Mouse (Mus musculus) heart, embryonic 13.5 days (tissue): ENCODE measurements around the gene Rapgef6. TPM values are rescaled to one million over a fixed set of nuclear protein-coding genes. Genes with fewer than 3 reads are reported as not detected.
A peak's percentile ranks its signal among the peaks of the same experiment; 100 is the strongest.

Source experiments
- ATAC-seq: fragments of 200-750 bp; cut with Nextera tagmentation; 2 replicates; pipeline ENCODE4 v1.8.0; 2017; ENCODE audit warnings: moderate TSS enrichment; ENCODE audit not compliant: insufficient number of reproducible peaks, low FRiP score, low TSS enrichment; ENCODE audit errors: extremely low read depth
- H3K27ac ChIP-seq: fragments of 300-500 bp; sonication (generic); replicated peaks from 2 replicates; pipeline ENCODE4 v1.5.1; 2015; ENCODE audit warnings: moderate library complexity, mild to moderate bottlenecking, inconsistent platforms
- H3K27me3 ChIP-seq: fragments of 300-500 bp; sonication (generic); replicated peaks from 2 replicates; pipeline ENCODE4 v1.6.1; 2015; ENCODE audit warnings: mild to moderate bottlenecking, inconsistent platforms
- H3K36me3 ChIP-seq: fragments of 300-500 bp; sonication (generic); 2 replicates; pipeline ENCODE4 v1.6.1; 2015; ENCODE audit warnings: mild to moderate bottlenecking, inconsistent platforms
- H3K4me1 ChIP-seq: fragments of 300-500 bp; sonication (generic); 2 replicates; pipeline ENCODE4 v1.6.1; 2015; ENCODE audit warnings: inconsistent platforms
- H3K4me2 ChIP-seq: fragments of 300-500 bp; sonication (generic); 2 replicates; pipeline ENCODE4 v1.6.1; 2015; ENCODE audit warnings: inconsistent platforms, mild to moderate bottlenecking, moderate library complexity
- H3K4me3 ChIP-seq: fragments of 300-500 bp; sonication (generic); 2 replicates; pipeline ENCODE4 v1.5.1; 2015; ENCODE audit warnings: moderate library complexity, mild to moderate bottlenecking, inconsistent platforms
- H3K9ac ChIP-seq: fragments of 300-500 bp; sonication (generic); 2 replicates; pipeline ENCODE4 v1.6.1; 2015; ENCODE audit warnings: inconsistent platforms, mild to moderate bottlenecking, moderate library complexity
- H3K9me3 ChIP-seq: fragments of 300-500 bp; sonication (generic); 2 replicates; pipeline ENCODE4 v1.6.1; 2016; ENCODE audit warnings: inconsistent platforms
- WGBS: fragments of 180-500 bp; shearing (Covaris S2); methylation state at CpG from one replicate; pipeline ENCODE4 v1.1.7; 2015; ENCODE audit warnings: mixed read lengths; 5-methylcytosine and 5-hydroxymethylcytosine counted together
- polyA plus RNA-seq: library from polyadenylated mRNA; unstranded; fragments of >200 nt; fragmentation: Nextera tagmentation; extraction: Ambion mirVana; gene quantifications from 2 replicates; pipeline ENCODE4 v1.2.1, GENCODE M21; 2015

The Rapgef6 gene
- polyA plus RNA-seq, 1 experiment from 2014 or later = 24.0 TPM

DNA sequence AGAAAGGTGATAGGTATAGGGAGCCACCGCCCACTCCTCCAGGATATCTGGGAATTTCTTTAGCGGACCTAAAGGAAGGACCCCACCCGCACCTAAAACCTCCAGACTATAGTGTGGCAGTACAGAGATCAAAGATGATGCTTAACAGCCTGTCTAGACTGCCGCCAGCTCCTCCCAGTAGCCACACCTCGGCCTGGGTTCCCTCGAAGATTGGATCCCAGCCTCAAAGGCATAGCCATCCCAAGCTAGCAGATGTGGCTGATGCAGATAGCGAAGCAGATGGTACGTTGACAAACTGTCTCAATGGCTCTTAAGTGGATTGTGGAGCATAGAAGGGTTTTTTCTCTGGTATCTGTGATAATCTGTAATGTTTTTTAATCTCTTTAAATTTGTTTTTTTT, 171.6 kb downstream of the Rapgef6 start:
- H3K4me2 ChIP-seq = no peak overlapping the region
- no peaks in the 10 kb centered on the region for H3K4me1 ChIP-seq
- no peak for ATAC-seq
- 80% methylated on average over 8 of the region's 8 CpGs for WGBS
- no peak overlapping the region for H3K27ac ChIP-seq
- no peaks in the 10 kb centered on the region for H3K9me3 ChIP-seq
- peaks cover 79% of the 10 kb centered on the region for H3K36me3 ChIP-seq
- no peaks in the 10 kb centered on the region for H3K27me3 ChIP-seq
- no peak overlapping the region for H3K4me3 ChIP-seq
- H3K9ac ChIP-seq = no peak overlapping the region

DNA sequence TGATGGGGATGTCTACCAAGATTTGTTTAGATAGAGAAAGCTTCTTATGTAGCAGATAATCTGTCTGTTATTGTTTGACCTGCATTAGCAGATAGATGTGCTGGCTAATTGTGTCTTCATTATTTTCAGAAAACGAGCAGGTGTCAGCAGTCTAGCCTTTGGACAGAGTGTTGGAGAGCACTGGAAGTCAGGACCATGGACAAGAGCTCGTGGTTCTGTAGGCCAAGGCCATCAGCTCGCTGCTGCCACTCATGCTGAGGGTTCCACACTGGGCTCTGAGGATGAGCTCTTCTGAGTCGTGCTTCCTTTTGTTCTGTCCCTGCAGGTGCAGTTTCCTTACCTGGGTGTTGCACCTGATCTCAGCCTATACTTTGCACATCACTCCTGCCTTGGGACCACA, 173.3 kb downstream of the Rapgef6 start:
- WGBS = 50% methylated on average over 4 of the region's 4 CpGs
- Histone ChIP-seq H3K36me3 (peaks cover 78% of the 10 kb centered on the region), H3K9ac (no peak overlapping the region), H3K4me3 (no peak overlapping the region), H3K4me2 (no peak overlapping the region), H3K27ac (no peak overlapping the region), H3K9me3 (no peaks in the 10 kb centered on the region), H3K4me1 (no peaks in the 10 kb centered on the region), H3K27me3 (no peaks in the 10 kb centered on the region)
- ATAC-seq = no peak

DNA sequence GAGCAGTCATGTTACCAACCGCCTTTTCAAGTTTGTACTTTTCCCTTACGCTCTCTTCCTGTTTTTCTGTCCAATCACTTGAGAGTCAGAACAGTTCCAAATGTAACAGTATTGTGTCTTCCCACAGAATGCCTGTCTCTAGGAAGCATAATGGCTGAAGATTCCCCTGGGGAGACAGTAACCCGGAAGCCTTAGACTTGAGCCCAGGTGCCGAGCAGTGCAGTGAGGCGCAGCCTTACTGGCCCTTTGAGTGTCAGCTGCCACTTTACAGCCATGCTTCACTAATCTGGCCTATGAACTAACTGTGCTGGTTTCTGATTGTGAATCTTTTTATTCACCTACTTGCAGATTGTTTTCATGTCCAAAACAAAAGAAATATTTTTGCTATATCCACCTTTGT, 175.0 kb downstream of the Rapgef6 start:
- Histone ChIP-seq H3K27me3 (no peaks in the 10 kb centered on the region), H3K9me3 (no peaks in the 10 kb centered on the region), H3K27ac (no peak overlapping the region), H3K36me3 (peaks cover 65% of the 10 kb centered on the region), H3K4me3 (no peak overlapping the region), H3K9ac (no peak overlapping the region), H3K4me1 (no peaks in the 10 kb centered on the region), H3K4me2 (no peak overlapping the region)
- no peak for ATAC-seq
- WGBS = 88% methylated on average over 5 of the region's 5 CpGs

DNA sequence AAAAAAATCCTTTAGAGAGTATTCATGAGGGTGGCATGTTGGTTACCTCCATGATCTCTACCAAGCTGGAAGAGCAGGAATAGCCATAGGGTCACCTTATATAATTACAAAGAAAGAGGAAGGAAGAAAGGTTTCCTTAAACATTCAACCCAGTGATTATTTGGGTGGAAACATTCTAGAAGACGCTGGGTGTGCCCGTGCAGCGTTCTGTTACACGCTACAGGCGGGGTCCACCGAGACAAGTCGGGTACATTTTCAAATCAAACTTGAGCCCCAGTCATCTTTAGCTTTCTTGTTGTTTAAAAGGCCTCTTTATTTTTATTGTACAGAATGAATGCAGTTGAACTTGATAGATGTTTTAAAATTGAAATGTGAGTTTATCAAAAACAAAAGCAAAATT, 176.0 kb downstream of the Rapgef6 start:
- Histone ChIP-seq H3K4me2 (no peak overlapping the region), H3K9me3 (no peaks in the 10 kb centered on the region), H3K4me3 (no peak overlapping the region), H3K27me3 (no peaks in the 10 kb centered on the region), H3K27ac (no peak overlapping the region), H3K9ac (no peak overlapping the region), H3K36me3 (peaks cover 60% of the 10 kb centered on the region), H3K4me1 (no peaks in the 10 kb centered on the region)
- 89% methylated on average over 7 of the region's 7 CpGs for WGBS
- no peak for ATAC-seq

DNA sequence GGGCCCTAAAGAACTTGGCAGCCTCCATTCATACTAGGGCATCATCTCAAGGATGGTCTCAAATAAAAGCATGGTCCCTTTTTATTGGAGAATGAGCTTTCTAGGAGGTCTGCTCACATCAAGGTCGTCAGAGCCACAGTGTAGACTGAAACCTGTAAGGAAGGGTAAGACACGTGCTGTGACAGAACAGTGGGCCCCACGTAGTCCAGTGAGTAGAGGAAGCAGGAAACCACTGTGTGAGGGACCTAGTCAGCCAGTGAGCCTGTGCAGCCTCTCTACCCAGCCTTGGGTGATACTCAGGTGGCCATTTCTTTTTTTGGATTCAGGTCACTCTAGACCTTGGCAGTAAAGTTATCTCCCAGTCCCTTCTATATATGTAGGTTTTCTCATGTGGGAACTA, 177.3 kb downstream of the Rapgef6 start:
- ATAC-seq = no peak
- Histone ChIP-seq H3K36me3 (peaks cover 47% of the 10 kb centered on the region), H3K27ac (no peak overlapping the region), H3K4me3 (no peak overlapping the region), H3K4me2 (no peak overlapping the region), H3K27me3 (no peaks in the 10 kb centered on the region), H3K9ac (no peak overlapping the region), H3K9me3 (no peaks in the 10 kb centered on the region), H3K4me1 (no peaks in the 10 kb centered on the region)
- 73% methylated on average over 3 of the region's 3 CpGs for WGBS

DNA sequence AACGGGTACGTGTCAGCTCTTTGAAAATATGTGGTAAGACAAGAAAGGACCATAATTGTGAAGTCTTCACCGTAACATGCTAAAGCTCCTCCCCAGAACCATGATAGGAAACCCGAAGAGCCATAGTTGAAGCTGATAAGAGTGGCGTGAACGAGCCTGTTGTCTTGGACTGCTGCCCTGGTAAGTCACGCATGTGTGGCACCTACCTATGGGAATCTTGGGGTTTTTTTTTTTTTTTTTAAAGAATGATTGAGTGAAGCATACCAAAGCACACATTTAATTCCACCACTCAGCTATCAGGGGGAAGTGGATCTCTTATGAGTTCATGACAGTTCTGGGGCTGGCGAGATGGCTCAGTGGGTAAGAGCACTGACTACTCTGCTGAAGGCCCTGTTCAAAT, 179.2 kb downstream of the Rapgef6 start:
- H3K36me3 ChIP-seq = peaks cover 29% of the 10 kb centered on the region
- no peak overlapping the region for H3K4me3 ChIP-seq
- no peaks in the 10 kb centered on the region for H3K9me3 ChIP-seq
- no peaks in the 10 kb centered on the region for H3K4me1 ChIP-seq
- H3K4me2 ChIP-seq = no peak overlapping the region
- 75% methylated on average over 8 of the region's 8 CpGs for WGBS
- no peak for ATAC-seq
- no peaks in the 10 kb centered on the region for H3K27me3 ChIP-seq
- no peak overlapping the region for H3K9ac ChIP-seq
- no peak overlapping the region for H3K27ac ChIP-seq

DNA sequence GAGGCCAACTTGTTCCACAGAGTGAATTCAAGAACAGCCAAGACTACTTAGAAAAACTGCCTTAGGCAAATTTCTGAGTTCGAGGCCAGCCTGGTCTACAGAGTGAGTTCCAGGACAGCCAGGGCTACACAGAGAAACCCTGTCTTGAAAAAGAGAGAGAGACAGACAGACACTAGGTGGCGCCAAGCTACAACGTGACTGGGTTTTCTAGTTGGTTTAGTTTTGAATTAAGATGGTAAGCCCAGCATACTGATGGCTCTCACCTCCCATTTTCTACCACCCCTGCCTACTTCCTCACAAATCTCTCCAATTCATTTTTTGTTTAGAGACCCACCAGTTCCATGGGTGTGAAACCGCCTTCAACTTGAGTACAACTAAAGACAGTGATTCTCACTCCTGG, 180.7 kb downstream of the Rapgef6 start:
- 25% methylated on average over 4 of the region's 4 CpGs for WGBS

DNA sequence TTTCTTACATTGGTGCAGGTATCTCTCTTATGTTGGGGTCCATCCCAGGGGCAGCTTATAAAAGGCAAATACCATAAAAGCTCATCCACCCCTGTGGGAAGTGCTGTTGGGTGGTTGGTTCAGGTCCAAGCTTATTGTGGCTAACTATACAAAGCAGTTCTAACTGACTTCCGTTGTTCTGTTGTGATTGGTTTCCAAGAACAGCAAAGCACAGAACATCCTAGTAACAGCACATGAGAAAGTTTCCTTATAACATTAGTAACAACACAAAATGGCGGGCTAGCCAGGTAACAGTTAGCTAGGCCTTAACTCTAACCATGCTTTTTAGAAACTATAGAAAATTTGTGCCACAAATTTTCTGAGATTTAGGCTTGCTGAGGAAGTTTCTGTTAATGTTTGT, 185.5 kb downstream of the Rapgef6 start:
- no peaks in the 10 kb centered on the region for H3K9me3 ChIP-seq
- H3K4me3 ChIP-seq = no peak overlapping the region
- WGBS = 81% methylated on average over 2 of the region's 2 CpGs
- H3K4me1 ChIP-seq = peaks cover 11% of the 10 kb centered on the region
- 0 out of 2 replicates have a peak, but pooled peaks cover 2% of the 10 kb centered on the region for H3K36me3 ChIP-seq
- H3K27ac ChIP-seq = no peak overlapping the region
- no peak overlapping the region for H3K4me2 ChIP-seq
- ATAC-seq = no peak
- H3K9ac ChIP-seq = no peak overlapping the region
- H3K27me3 ChIP-seq = no peaks in the 10 kb centered on the region

More for the DNA sequence above, 180.7 kb downstream of the Rapgef6 start:
- Histone ChIP-seq H3K4me1 (no peaks in the 10 kb centered on the region), H3K4me3 (no peak overlapping the region), H3K9me3 (no peaks in the 10 kb centered on the region), H3K9ac (no peak overlapping the region), H3K27ac (no peak overlapping the region), H3K27me3 (no peaks in the 10 kb centered on the region), H3K36me3 (peaks cover 17% of the 10 kb centered on the region), H3K4me2 (no peak overlapping the region)
- ATAC-seq = no peak

DNA sequence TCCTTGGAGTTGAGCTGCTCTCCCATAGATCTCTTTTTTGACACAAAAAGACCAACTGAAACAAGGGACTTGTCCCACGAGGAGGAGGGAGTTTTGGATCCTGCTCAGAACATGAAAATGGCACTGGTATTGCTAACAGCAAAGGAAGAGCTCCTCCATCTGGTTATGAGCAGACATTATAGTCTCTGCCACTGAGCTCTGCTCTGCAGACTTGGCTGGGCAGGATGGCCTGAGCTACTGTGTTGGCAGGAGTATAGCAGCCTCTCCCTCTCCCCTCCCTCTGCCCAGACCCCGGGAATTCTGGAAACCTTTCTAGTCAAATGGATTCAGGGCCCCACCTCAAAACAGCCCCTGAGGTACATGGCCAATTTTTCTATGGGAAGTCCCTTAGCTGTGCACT, 187.0 kb downstream of the Rapgef6 start:
- H3K9ac ChIP-seq = no peak overlapping the region
- WGBS = 53% methylated on average over 2 of the region's 2 CpGs
- H3K4me1 ChIP-seq = peaks cover 11% of the 10 kb centered on the region
- H3K27ac ChIP-seq = no peak overlapping the region
- H3K9me3 ChIP-seq = no peaks in the 10 kb centered on the region
- ATAC-seq = no peak
- H3K27me3 ChIP-seq = no peaks in the 10 kb centered on the region
- peaks cover 7% of the 10 kb centered on the region for H3K36me3 ChIP-seq
- no peak overlapping the region for H3K4me3 ChIP-seq
- no peak overlapping the region for H3K4me2 ChIP-seq

DNA sequence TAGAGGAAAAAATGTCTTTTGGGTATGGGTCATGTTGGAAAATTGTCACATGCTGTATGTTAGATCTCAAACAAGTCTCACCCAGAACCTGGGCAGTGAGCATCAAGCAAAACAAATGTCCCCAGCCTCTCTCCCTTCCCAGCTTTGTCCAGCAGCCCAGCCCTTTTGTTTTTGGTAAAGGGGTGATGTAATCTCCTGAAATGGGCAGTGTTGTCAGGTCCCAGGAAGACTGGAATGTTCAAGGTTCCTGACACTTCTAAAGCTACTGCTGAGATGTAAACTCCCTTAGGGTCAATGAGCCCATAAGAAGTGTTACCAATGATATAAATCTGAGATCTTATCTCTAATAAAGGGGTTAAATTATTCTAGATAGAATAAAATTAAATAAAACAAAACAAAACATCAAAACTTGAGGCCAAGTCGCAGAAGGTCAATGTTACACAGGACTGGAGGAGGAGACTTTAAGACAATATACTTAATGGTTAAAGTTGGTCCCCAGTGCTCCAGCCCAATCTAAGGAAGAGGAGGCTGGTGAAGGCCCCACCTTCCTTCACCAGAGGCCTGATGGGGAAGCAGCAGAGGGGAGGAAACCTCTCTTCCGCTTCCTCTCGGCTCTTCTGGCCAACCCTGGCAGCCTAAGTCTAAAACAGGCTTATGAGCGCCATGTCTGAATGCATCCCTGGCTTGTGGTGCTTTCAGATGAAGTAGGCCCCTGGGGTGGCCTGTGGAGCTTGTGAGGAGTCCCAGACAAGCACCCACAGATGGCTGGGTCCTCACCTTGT, 188.1 kb downstream of the Rapgef6 start:
- no peaks in the 10 kb centered on the region for H3K27me3 ChIP-seq
- H3K36me3 ChIP-seq = peaks cover 17% of the 10 kb centered on the region
- WGBS = 84% methylated on average over 4 of the region's 4 CpGs
- no peak overlapping the region for H3K4me3 ChIP-seq
- H3K9me3 ChIP-seq = peaks cover 6% of the 10 kb centered on the region; the same call in 1 of the 2 replicates
- peaks cover 11% of the 10 kb centered on the region for H3K4me1 ChIP-seq
- H3K4me2 ChIP-seq = no peak overlapping the region
- H3K27ac ChIP-seq = peak overlapping the region; percentile 24; the same call in 1 of the 2 replicates
- no peak overlapping the region for H3K9ac ChIP-seq
- ATAC-seq = no peak

DNA sequence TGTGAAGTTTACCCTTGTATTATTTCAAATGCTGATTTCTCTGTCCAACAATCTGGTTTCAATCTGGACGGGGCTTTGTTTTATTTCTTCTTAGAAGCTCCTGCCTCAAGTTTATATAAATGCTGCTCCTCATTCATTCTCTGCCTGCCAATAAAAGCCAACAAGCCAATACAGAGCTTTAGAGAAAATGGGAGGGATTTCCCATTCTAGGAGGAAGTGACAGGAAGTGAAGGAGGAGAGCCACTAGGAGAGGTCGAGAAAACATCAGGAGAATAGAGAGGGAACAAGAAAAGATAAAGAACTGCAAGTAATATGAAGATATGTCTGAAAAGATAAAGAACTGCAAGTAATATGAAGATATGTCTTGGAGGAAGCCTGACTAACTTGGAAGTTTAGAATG, 190.2 kb downstream of the Rapgef6 start:
- H3K27ac ChIP-seq = no peak overlapping the region
- no peak overlapping the region for H3K4me3 ChIP-seq
- no peak for ATAC-seq
- peaks cover 11% of the 10 kb centered on the region for H3K4me1 ChIP-seq
- H3K4me2 ChIP-seq = no peak overlapping the region
- no peaks in the 10 kb centered on the region for H3K27me3 ChIP-seq
- no peak overlapping the region for H3K9ac ChIP-seq
- H3K36me3 ChIP-seq = peaks cover 36% of the 10 kb centered on the region
- WGBS = 69% methylated on average over 2 of the region's 2 CpGs
- H3K9me3 ChIP-seq = peaks cover 9% of the 10 kb centered on the region; the same call in 1 of the 2 replicates

DNA sequence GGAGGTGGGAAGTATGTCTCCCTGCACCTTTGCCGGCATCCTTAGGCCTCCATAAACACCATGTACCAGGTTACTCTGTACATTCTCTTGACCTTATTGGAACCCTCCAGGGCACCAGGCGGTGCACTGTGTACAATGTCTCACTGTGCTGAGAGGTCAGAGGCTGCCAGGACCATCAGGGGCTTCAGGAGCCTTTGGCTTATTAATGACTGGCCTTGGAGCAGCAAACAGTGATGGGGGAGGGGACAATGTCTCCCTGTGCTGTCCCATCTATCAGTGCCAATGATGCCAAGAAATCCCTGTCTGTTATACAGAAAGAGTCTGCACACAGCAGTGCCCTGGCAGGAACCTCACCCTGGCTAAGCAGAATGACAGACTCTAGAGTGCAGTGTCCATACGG, 195.2 kb downstream of the Rapgef6 start:
- no peak overlapping the region for H3K4me3 ChIP-seq
- ATAC-seq = no peak
- WGBS = 84% methylated on average over 3 of the region's 3 CpGs
- H3K27ac ChIP-seq = no peak overlapping the region
- H3K9ac ChIP-seq = no peak overlapping the region
- peaks cover 78% of the 10 kb centered on the region for H3K36me3 ChIP-seq
- H3K9me3 ChIP-seq = peaks cover 9% of the 10 kb centered on the region; the same call in 1 of the 2 replicates
- no peaks in the 10 kb centered on the region for H3K27me3 ChIP-seq
- peaks cover 18% of the 10 kb centered on the region for H3K4me1 ChIP-seq
- no peak overlapping the region for H3K4me2 ChIP-seq
